Mouse (Mus musculus) embryonic facial prominence, embryonic 10.5 days (tissue): ENCODE measurements at regions not wholly inside any gene's neighbourhood (a gene's known extent, or its start where the extent isn't known, plus 50 kb on each side); places are given as distances from the start of the nearest gene placed in this dataset.

Experiments
- DNase-seq: peaks from one replicate; pipeline ENCODE4 v3.0.0-alpha.2; 2017; ENCODE audit warnings: low spot score
- H3K27ac ChIP-seq: fragments of 300-500 bp; sonication (generic); replicated peaks from 2 replicates; pipeline ENCODE4 v1.5.1; 2016; ENCODE audit warnings: mild to moderate bottlenecking
- H3K27me3 ChIP-seq: fragments of 300-500 bp; sonication (generic); replicated peaks from 2 replicates; pipeline ENCODE4 v1.6.1; 2016; ENCODE audit warnings: low read depth, mild to moderate bottlenecking; ENCODE audit not compliant: poor library complexity, severe bottlenecking
- H3K36me3 ChIP-seq: fragments of 300-500 bp; sonication (generic); replicated peaks from 2 replicates; pipeline ENCODE4 v1.6.1; 2016; ENCODE audit warnings: mild to moderate bottlenecking, moderate library complexity
- H3K4me1 ChIP-seq: fragments of 300-500 bp; sonication (generic); 2 replicates; pipeline ENCODE4 v1.6.1; 2016
- H3K4me3 ChIP-seq: fragments of 300-500 bp; sonication (generic); 2 replicates; pipeline ENCODE4 v1.5.1; 2016; ENCODE audit warnings: mild to moderate bottlenecking, moderate library complexity
- H3K9me3 ChIP-seq: fragments of 300-500 bp; sonication (generic); 2 replicates; pipeline ENCODE4 v1.6.1; 2016; ENCODE audit warnings: mild to moderate bottlenecking
- WGBS: fragments of 180-500 bp; shearing (Covaris S2); methylation state at CpG from one replicate; pipeline ENCODE4 v1.1.7; 2016; 5-methylcytosine and 5-hydroxymethylcytosine counted together

DNA sequence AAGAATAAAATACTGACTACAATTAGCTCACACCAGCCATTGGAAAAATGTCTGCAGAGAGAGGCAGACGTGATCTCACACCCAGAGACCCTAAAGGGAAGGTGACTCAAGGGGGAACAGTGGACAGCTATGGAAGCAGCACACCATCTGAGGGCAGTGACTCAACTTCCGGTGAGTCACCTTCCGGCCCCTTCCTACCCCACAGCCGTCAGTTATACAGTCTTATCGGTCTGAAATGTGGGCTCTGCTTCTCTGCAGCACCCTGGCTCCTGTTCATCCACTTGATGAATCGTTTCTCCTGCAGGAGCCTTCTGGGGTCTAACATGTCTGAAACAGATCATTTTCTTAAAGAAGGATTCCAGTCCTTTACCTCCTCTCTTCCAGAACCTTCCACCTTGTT lies 257.4 kb upstream of the Zpld1 start:
- DNase-seq: no peak
- no peak overlapping the region for H3K4me3 ChIP-seq

DNA sequence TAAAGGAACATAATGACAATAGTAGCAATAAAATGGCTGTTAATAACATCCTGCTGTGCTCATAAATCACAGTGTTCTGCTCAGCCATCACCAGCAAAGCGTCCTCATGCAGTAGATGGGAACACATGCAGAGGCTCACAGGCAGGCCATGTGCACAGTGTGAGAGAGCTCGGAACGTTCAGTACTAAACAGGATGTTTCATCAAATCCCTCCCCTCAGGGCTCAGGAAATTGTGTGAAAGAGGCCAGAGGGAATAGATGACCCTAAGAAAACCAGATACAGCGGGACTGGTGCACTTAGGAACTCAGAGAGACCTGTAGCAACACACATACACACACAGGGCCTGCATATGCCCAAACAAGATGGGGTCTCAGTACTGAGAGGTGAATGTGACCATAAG lies 256.1 kb upstream of the Zpld1 start:
- no peak for DNase-seq
- H3K27me3 ChIP-seq: no peaks in the 10 kb centered on the region
- peaks cover 4% of the 10 kb centered on the region; the same call in 1 of the 2 replicates for H3K4me1 ChIP-seq
- no peak overlapping the region for H3K4me3 ChIP-seq
- no peak overlapping the region for H3K27ac ChIP-seq
- H3K9me3 ChIP-seq: no peaks in the 10 kb centered on the region
- 61% methylated on average over 4 of the region's 4 CpGs for WGBS
- no peaks in the 10 kb centered on the region for H3K36me3 ChIP-seq

More for the DNA sequence above, 257.4 kb upstream of the Zpld1 start:
- Histone ChIP-seq H3K4me1 (peaks cover 4% of the 10 kb centered on the region; the same call in 1 of the 2 replicates), H3K9me3 (no peaks in the 10 kb centered on the region), H3K27me3 (no peaks in the 10 kb centered on the region), H3K27ac (no peak overlapping the region), H3K36me3 (no peaks in the 10 kb centered on the region)
- 87% methylated on average over 6 of the region's 6 CpGs for WGBS

DNA sequence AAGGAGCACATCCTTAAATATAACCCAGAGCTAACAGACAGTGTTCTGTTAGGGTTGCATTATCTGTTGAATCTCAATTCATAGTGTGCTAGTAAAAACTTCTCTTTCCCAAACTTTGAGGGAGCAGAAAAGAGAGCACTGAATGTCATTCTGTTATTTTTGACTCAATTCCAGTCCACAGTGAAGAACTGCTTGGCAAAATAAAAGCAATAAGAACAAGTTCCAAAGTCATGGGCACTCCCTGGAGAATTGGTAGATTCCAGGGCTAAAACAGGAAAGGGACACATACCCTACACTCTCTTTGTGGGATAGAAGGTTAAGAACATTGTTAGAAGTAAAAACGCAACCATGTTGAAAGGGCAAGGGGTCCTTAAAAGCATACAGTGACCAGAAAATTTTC lies 253.6 kb upstream of the Zpld1 start:
- no peak overlapping the region for H3K4me3 ChIP-seq
- no peak overlapping the region for H3K27ac ChIP-seq
- H3K9me3 ChIP-seq: no peaks in the 10 kb centered on the region
- no peaks in the 10 kb centered on the region for H3K36me3 ChIP-seq
- no peaks in the 10 kb centered on the region for H3K27me3 ChIP-seq
- peaks cover 4% of the 10 kb centered on the region; the same call in 1 of the 2 replicates for H3K4me1 ChIP-seq
- DNase-seq: no peak
- WGBS: 81% methylated on average over 1 of the region's 1 CpGs

DNA sequence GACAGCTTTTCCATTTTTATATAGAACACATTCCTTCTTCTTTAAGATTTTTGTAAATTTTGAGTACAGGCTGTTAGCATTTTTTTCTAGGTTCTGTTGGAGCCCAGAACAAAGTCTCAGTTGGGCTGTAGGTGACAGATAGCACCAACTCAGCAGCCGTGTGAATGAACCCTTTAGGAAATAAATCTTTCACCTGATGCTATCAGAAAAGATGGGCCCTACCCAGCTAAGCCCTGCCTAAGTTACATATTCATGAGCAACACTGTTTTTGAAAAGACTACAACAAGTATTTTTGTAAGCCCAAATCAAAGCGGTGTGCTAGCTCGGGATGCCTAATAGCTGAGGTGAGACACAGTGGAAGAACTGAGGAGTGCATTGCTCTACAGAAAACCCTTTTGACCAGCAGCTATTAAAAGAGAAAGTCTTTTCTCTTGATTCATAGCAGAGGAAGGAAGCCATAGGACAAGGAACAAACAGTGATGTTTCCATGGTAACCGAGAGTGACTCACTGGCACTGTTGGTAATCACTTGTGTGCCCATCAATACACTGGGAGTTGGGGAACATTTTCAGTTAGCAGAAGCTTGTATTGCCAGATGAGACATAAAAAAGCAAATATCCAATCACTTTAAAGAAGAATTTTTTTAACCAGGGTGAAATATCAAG lies 253.0 kb upstream of the Zpld1 start:
- Histone ChIP-seq H3K27ac (no peak overlapping the region), H3K9me3 (no peaks in the 10 kb centered on the region), H3K27me3 (no peaks in the 10 kb centered on the region), H3K4me1 (no peaks in the 10 kb centered on the region), H3K4me3 (no peak overlapping the region), H3K36me3 (no peaks in the 10 kb centered on the region)
- WGBS: 83% methylated on average over 4 of the region's 4 CpGs
- DNase-seq: no peak

DNA sequence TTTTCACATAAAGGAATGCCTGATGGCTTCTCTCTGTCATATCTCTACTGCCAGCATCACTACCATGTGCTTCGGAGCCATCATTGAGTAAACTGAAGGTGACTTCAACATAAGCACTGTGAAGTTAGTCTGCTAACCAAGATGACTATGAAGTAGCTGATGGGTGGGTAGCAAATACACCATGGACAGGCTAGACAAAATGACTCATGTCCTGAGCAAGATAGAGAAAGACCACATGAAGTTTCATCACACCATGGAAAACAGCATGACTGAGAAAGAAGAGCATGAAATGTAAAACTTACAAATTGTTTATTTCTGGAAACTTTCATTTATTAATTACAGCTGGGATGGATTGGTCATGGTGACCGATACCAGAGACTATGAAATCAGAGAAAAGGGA lies 249.3 kb upstream of the Zpld1 start:
- 91% methylated on average over 2 of the region's 2 CpGs for WGBS
- no peak overlapping the region for H3K27ac ChIP-seq
- H3K4me3 ChIP-seq: no peak overlapping the region
- no peaks in the 10 kb centered on the region for H3K9me3 ChIP-seq
- H3K27me3 ChIP-seq: no peaks in the 10 kb centered on the region
- H3K36me3 ChIP-seq: no peaks in the 10 kb centered on the region
- no peak for DNase-seq
- H3K4me1 ChIP-seq: no peaks in the 10 kb centered on the region

DNA sequence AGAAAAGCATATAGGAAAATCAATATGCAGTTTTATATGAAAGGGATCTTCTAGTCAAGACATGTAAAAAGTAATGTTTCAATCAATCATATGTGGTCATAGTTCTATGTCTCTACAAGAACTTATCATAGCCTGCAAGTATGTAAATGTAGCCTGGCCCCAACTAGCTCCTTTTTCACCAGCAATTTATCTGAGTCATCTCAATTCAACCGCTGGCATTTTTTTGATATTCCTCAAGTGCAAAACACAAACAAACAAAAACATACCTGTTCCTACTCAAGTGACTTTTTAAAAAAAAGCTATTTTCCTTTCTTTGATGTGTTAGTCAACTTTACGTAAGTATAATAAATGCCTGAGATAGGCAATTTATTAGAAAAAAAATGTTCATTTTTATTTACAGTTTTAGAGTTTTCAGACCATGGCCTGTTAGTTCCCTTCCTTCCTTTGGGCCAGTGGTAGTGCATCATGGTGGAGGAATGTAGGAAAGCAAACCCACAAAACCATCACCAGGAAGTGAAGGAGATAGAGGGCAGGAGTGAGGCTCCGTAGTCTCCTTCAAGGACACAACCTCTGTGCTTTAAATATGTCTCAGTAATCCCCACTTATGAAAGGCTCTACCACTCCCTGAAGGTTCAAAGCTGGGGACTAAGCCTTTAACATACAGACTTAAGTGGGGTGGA lies 242.7 kb upstream of the Zpld1 start:
- H3K27ac ChIP-seq: no peak overlapping the region
- no peaks in the 10 kb centered on the region for H3K36me3 ChIP-seq
- no peak overlapping the region for H3K4me3 ChIP-seq
- H3K4me1 ChIP-seq: no peaks in the 10 kb centered on the region
- DNase-seq: no peak
- H3K27me3 ChIP-seq: no peaks in the 10 kb centered on the region
- no peaks in the 10 kb centered on the region for H3K9me3 ChIP-seq
- 87% methylated on average over 3 of the region's 3 CpGs for WGBS

DNA sequence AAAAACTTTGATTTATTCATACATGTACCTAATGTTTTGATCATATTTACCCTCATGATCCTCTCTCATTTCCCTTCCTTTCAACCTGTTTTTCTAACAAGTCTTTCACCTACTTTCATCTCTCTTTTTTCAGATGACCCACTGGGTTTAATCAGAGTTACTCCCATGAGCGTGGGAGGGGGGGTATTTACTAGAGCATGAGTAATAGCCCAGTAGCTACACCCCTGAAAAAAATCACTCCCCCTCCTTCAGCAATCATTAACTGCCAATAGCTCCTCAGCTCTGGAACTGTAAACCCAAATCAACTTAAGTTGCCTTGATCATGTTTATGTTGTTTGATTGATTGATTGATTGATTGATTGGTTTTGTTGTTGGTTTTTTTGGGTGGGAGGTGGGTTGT lies 241.4 kb upstream of the Zpld1 start:
- Histone ChIP-seq H3K27me3 (no peaks in the 10 kb centered on the region), H3K36me3 (no peaks in the 10 kb centered on the region), H3K27ac (no peak overlapping the region), H3K9me3 (no peaks in the 10 kb centered on the region), H3K4me1 (no peaks in the 10 kb centered on the region), H3K4me3 (no peak overlapping the region)
- no peak for DNase-seq
- 77% methylated on average over 1 of the region's 1 CpGs for WGBS

DNA sequence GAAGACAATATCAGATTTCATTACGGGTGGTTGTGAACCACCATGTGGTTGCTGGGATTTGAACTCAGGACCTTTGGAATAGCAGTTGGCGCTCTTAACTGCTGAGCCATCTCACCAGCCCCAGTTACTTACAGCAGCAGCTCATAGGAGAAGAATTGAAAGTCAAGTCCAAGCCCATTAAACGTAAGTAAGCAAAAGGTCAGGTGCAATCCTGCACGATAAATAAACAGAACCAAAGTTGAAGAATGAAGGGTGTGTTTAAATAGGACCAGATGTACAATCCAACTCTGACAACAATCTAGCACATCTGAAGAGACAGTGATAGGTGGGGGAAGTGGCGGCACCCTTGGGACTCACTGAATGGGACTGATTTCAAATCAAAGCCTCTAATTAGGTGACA lies 239.8 kb upstream of the Zpld1 start:
- H3K36me3 ChIP-seq: no peaks in the 10 kb centered on the region
- no peak overlapping the region for H3K4me3 ChIP-seq
- H3K4me1 ChIP-seq: no peaks in the 10 kb centered on the region
- 79% methylated on average over 5 of the region's 5 CpGs for WGBS
- no peak overlapping the region for H3K27ac ChIP-seq
- no peak for DNase-seq
- no peaks in the 10 kb centered on the region for H3K27me3 ChIP-seq
- H3K9me3 ChIP-seq: no peaks in the 10 kb centered on the region

DNA sequence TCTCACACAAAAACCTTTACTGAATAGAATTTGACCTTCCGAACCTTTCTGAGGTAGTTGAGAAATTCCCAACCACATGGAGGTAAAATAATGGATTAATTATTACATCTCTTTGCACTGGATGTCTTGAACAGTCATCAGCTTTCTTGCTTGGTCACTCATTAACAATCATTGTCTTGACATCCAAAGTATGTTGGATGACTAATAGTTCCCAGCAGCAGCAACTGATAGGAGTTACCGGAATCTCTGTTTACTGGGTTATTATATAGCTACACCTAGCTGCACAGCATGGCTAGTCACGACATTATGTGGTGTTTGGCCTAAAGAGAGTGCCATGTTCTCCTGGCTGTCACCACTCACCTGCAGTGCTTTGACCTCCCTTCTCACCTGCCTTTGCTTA lies 234.9 kb upstream of the Zpld1 start:
- Histone ChIP-seq H3K27ac (no peak overlapping the region), H3K4me1 (no peaks in the 10 kb centered on the region), H3K27me3 (no peaks in the 10 kb centered on the region), H3K36me3 (no peaks in the 10 kb centered on the region), H3K9me3 (no peaks in the 10 kb centered on the region), H3K4me3 (no peak overlapping the region)
- 78% methylated on average over 3 of the region's 3 CpGs for WGBS
- DNase-seq: no peak

DNA sequence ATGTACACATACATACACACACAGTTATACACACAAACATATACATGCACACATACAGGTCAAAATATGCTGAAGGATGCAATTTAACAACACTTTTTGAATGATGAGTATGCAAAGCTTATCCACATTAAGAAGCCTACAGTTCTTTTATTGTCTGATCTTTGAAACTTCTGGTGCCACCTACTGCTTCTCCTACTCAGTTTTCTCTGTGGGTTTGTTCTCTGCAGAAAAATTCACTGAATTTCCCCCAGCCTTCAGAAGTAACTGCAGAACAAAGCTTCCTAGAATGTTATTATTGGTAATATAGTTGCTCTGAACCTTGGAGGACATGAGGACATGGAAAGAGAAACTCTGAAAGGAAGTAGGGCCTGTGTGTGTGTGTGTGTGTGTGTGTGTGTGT lies 233.1 kb upstream of the Zpld1 start:
- no peak overlapping the region for H3K4me3 ChIP-seq
- no peak overlapping the region for H3K27ac ChIP-seq
- no peaks in the 10 kb centered on the region for H3K4me1 ChIP-seq
- no peak for DNase-seq
- no peaks in the 10 kb centered on the region for H3K36me3 ChIP-seq
- H3K27me3 ChIP-seq: no peaks in the 10 kb centered on the region
- no peaks in the 10 kb centered on the region for H3K9me3 ChIP-seq

DNA sequence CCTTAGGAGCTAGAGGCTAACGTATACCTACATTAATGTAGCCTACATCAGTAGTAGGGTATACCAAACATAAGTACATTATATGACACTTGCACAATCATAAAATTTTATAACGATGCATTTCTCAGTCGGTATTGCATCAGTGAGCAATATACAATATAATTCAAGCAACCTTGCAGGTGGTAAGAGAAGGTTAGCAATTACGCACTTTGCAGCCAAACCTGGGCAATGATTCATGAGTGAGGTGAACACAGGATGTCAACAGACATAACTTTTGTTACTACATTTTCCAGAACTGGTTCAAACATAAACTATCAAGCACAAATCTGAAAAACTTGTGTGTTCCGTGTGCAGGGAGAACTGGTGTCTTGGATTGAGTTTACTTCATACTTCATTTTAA lies 229.9 kb upstream of the Zpld1 start:
- no peaks in the 10 kb centered on the region for H3K36me3 ChIP-seq
- H3K4me1 ChIP-seq: no peaks in the 10 kb centered on the region
- H3K27ac ChIP-seq: no peak overlapping the region
- WGBS: 95% methylated on average over 5 of the region's 5 CpGs
- H3K9me3 ChIP-seq: no peaks in the 10 kb centered on the region
- no peak overlapping the region for H3K4me3 ChIP-seq
- DNase-seq: no peak
- H3K27me3 ChIP-seq: no peaks in the 10 kb centered on the region

DNA sequence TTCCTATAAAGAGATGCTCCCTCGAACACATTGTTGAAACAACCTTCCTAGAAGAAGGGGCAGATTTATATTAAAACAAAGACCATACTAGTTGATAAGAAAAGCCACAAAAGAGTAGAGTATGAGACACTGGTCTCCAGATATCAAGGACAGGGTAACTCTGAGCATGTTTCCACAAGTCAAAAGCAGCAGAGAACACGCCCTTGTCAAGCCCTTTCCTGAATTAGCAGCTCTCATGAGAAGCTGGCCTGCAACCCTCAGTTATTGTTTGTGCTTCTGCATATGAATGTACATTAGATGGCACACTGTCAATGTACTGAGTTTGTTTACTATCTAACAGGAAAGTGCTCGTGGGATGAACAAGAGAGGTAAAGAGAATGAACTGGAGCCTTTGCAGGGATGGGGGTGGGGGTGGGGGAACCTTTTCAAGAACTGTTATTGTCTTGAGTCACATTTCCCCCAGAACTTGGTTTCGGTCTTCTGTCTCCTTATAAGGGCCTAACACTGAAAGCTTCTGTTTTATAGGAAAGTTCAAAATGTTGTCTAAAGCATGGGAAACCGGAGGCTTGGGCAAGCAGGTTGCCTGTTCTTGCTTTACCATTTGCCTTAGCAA lies 228.6 kb upstream of the Zpld1 start:
- no peak overlapping the region for H3K27ac ChIP-seq
- no peaks in the 10 kb centered on the region for H3K4me1 ChIP-seq
- no peak overlapping the region for H3K4me3 ChIP-seq
- 73% methylated on average over 5 of the region's 5 CpGs for WGBS
- DNase-seq: no peak
- H3K36me3 ChIP-seq: no peaks in the 10 kb centered on the region
- no peaks in the 10 kb centered on the region for H3K9me3 ChIP-seq
- H3K27me3 ChIP-seq: no peaks in the 10 kb centered on the region

DNA sequence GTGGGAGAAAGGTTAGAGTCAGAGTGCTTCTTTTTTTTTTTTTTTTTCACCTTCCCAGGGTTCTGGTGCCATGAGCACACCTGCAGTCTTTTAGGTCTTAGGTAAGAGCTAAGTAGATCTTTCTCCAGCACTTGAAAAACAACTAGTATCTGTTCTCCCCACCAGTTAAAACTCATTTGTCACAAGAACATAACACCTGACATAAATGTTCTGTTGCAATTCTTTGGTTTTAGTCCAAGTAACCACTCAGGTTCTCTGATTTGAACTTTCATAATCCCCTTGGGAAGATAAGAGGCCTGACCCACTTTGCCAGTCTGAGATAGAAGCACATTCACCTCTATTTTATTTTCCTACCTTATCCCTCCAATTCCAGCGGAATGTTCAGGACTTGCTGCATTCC lies 225.5 kb upstream of the Zpld1 start:
- WGBS: 93% methylated on average over 1 of the region's 1 CpGs
- Histone ChIP-seq H3K27me3 (no peaks in the 10 kb centered on the region), H3K9me3 (no peaks in the 10 kb centered on the region), H3K4me3 (no peak overlapping the region), H3K27ac (no peak overlapping the region), H3K36me3 (no peaks in the 10 kb centered on the region), H3K4me1 (no peaks in the 10 kb centered on the region)
- DNase-seq: no peak
